Mouse (Mus musculus) bone marrow macrophage, adult 2 months (primary cell): ENCODE measurements around the gene Zfp277. TPM values are rescaled to one million over a fixed set of nuclear protein-coding genes. Genes with fewer than 3 reads are reported as not detected.

Source experiments
- H3K27ac ChIP-seq: 2 replicates; pipeline ENCODE4 v1.5.1; 2012; ENCODE audit warnings: low read depth, low read length; ENCODE audit not compliant: insufficient read depth
- H3K4me1 ChIP-seq: 2 replicates; pipeline ENCODE4 v1.6.1; 2012; ENCODE audit warnings: low read length; ENCODE audit not compliant: control insufficient read depth, insufficient read depth
- H3K4me3 ChIP-seq: 2 replicates; pipeline ENCODE4 v1.5.1; 2012; ENCODE audit warnings: mild to moderate bottlenecking, low read length, moderate library complexity; ENCODE audit not compliant: insufficient read depth
- CTCF ChIP-seq: IDR thresholded peaks from 2 replicates; pipeline ENCODE4 v1.5.1; 2012; ENCODE audit warnings: low read depth, mild to moderate bottlenecking, low read length, moderate library complexity
- POLR2A ChIP-seq: IDR thresholded peaks from 2 replicates; pipeline ENCODE4 v1.6.1; 2012; ENCODE audit warnings: mild to moderate bottlenecking, low read depth, low read length, borderline replicate concordance
- polyA plus RNA-seq: library from polyadenylated mRNA; stranded (reverse); fragments of >200 nt; gene quantifications from 2 replicates; pipeline ENCODE4 v1.2.4, GENCODE M21; 2012; ENCODE audit not compliant: missing spikeins, insufficient read depth, insufficient read length

Gene Zfp277
- polyA plus RNA-seq = 29.0 and 30.4 TPM in 2 replicates

- peak within 1 kb of the TSS; percentile 86 for H3K4me3 ChIP-seq
- peak within 1 kb of the TSS; percentile 43 for H3K27ac ChIP-seq
- no peak for TF ChIP-seq CTCF
- no peak for TF ChIP-seq POLR2A
- peaks cover 15% of the 10 kb centered on the region for H3K4me1 ChIP-seq
These were observed at the start of gene Zfp277, which contains the start of gene Dock4 for GRCm38 (mm10) chr12:40445648-40446449. TSS of gene Zfp277 (minus strand) at chr12:40445902. TSS of gene Dock4 (plus strand) at chr12:40445952.

- Histone ChIP-seq H3K4me3 (no peak overlapping the region), H3K27ac (peak overlapping the region; percentile 0), H3K4me1 (peaks cover 38% of the 10 kb centered on the region)
- no peak for TF ChIP-seq CTCF
- no peak for TF ChIP-seq POLR2A
These were observed 40.5 kb upstream of the Zfp277 start for GRCm38 (mm10) chr12:40486047-40486837.

- TF ChIP-seq POLR2A (no peak), CTCF (no peak)
- no peak overlapping the region; the same call in 1 of the 2 replicates for H3K27ac ChIP-seq
- H3K4me3 ChIP-seq = no peak overlapping the region
- peaks cover 40% of the 10 kb centered on the region for H3K4me1 ChIP-seq
These were observed 39.5 kb upstream of the Zfp277 start for GRCm38 (mm10) chr12:40485210-40485609.

- Histone ChIP-seq H3K4me3 (no peak overlapping the region), H3K27ac (no peak overlapping the region), H3K4me1 (peaks cover 40% of the 10 kb centered on the region)
- no peak for TF ChIP-seq CTCF
- no peak for TF ChIP-seq POLR2A
These were observed 38.5 kb upstream of the Zfp277 start for GRCm38 (mm10) chr12:40484224-40484623.

- no peak overlapping the region for H3K4me3 ChIP-seq
- peak overlapping the region; percentile 0 for H3K27ac ChIP-seq
- no peak for TF ChIP-seq CTCF
- no peak for TF ChIP-seq POLR2A
These were observed 32.1 kb upstream of the Zfp277 start for GRCm38 (mm10) chr12:40477621-40478452.

GRCm38 (mm10) chr12:40473709-40474108 lies 28.0 kb upstream of the Zfp277 start:
- TF ChIP-seq POLR2A (no peak), CTCF (no peak)
- Histone ChIP-seq H3K4me1 (peaks cover 48% of the 10 kb centered on the region), H3K4me3 (no peak overlapping the region), H3K27ac (no peak overlapping the region)

More at GRCm38 (mm10) chr12:40477621-40478452, 32.1 kb upstream of the Zfp277 start:
- H3K4me1 ChIP-seq = peaks cover 26% of the 10 kb centered on the region

GRCm38 (mm10) chr12:40471649-40472399 lies 26.1 kb upstream of the Zfp277 start:
- H3K4me1 ChIP-seq = peaks cover 35% of the 10 kb centered on the region
- no peak for TF ChIP-seq POLR2A
- no peak for TF ChIP-seq CTCF
- H3K4me3 ChIP-seq = no peak overlapping the region
- H3K27ac ChIP-seq = no peak overlapping the region

GRCm38 (mm10) chr12:40469009-40469408 lies 23.3 kb upstream of the Zfp277 start:
- peaks cover 41% of the 10 kb centered on the region for H3K4me1 ChIP-seq

GRCm38 (mm10) chr12:40468235-40468634 lies 22.5 kb upstream of the Zfp277 start:
- H3K4me3 ChIP-seq = no peak overlapping the region
- no peak for TF ChIP-seq POLR2A
- no peak for TF ChIP-seq CTCF
- no peak overlapping the region for H3K27ac ChIP-seq
- H3K4me1 ChIP-seq = peaks cover 39% of the 10 kb centered on the region

More at GRCm38 (mm10) chr12:40469009-40469408, 23.3 kb upstream of the Zfp277 start:
- Histone ChIP-seq H3K27ac (no peak overlapping the region), H3K4me3 (no peak overlapping the region)
- TF ChIP-seq POLR2A = no peak
- no peak for TF ChIP-seq CTCF
